Mouse (Mus musculus): ENCODE measurements at regions not wholly inside any gene's neighbourhood (a gene's known extent, or its start where the extent isn't known, plus 50 kb on each side); places are given as distances from the start of the nearest gene placed in this dataset.
"Not testable (repeated sequence)": the region's sequence is repeated elsewhere in the genome, so short reads cannot be mapped to it uniquely, and the experiment has no call there.

DNA sequence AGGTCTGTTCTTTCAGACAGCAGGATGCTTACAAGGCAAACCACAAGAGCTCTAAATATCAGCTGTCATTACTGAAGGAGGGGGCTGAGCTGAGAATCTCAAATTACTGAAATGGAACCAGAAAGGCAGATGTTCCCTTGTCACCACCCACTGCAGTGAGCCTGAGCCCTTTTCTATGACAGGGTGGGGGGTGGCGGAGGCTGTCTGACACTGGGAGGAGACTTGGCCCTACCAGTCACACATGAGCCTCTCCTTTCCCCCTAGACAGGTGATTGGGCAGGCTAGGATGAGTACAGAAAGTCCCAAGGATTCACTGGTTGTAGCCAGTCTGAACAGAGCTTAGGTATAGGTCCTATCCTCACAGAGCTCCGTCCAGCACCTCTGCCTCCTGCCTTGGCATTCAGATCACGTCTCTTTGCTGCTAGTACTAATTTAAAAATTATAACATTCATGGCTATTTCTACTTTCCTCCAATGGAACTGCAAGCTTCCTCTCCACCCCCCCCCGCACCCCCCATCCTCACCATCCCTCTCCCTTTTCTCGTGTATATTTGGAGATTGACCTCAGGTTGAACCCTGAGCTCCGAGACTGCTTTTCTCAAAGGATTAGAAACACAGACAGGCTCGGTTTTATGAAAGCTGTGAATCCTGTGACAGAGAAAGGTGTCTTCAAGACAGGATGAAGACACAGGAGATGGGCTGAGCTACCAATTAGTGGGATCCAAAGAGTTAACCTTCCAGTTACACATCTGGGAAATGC, 590.2 kb upstream of the Sox11 start:
- Histone ChIP-seq H3K27ac (ENCODE audit: low read depth) (peak overlapping the region; percentile 33; the same call in 1 of the 2 replicates), H3K9ac (ENCODE audit: low read length) (no peak overlapping the region), H3K4me2 (ENCODE audit: low read length) (no peak overlapping the region), H3K27me3 (replicated peaks; ENCODE audit: control insufficient read depth, insufficient read depth, low read length) (no peaks in the 10 kb centered on the region), H3K9me3 (ENCODE audit: control insufficient read depth, low read length) (no peaks in the 10 kb centered on the region), H3K4me3 (ENCODE audit: low read depth, low read length) (no peak overlapping the region), H3K36me3 (ENCODE audit: control insufficient read depth, insufficient read depth, low read length) (no peaks in the 10 kb centered on the region), H3K4me1 (replicated peaks; ENCODE audit: control insufficient read depth, insufficient read depth, low read length) (peaks cover 18% of the 10 kb centered on the region; the same call in 1 of the 2 replicates)
- no peak for ATAC-seq (replicated peaks; ENCODE audit: low FRiP score, low TSS enrichment, low read depth)
- WGBS, result 21% methylated on average over 7 of the region's 7 CpGs
- peak; percentile 56 for DNase-seq (ENCODE audit: low spot score)

DNA sequence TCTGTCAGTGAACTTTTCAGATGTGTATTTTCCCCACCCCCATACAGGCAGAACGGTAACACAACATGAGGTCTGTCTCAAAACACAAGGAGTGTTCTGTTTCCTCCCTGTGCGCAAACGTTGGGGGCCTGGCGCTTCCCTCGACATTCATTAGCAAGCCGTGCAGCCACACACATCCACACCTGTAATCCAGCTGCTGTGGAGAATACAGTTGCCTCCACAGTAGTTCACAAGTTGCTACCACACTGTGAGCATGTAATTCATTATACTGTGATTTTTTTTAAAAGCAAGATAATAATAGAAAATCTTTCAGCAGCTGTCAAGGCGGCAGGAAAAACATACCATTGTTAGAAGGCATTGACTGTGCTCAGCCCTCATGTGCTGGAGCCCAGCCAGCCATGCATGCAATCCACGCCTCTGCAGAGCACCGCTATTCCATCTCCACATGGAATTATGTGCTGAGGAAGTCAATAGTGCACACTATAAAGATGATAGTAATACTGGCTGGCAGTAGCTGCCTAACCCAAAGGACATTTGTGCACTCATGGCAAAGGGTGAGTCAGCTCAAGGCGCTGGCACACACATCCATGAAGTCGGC, 586.1 kb upstream of the Sox11 start:
- WGBS, result 32% methylated on average over 11 of the region's 11 CpGs

DNA sequence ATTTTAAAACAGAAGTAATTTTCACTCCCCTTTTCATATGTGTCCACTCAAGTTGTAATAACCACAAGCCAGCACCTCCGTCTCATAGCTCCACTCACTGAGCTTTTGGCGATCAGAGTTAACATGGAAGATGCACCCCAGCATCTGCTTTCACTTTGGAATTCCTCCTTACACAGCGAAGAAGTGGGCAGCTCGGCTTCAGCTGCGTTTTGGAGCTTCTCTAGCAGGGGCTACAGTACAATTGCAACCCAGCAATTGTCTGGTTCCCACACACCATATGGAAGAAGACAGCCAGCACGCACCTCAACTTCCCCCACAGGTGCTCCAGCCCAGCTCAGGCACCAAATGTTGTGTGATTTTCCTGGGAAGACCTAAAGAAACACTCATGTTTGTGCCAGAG, 584.4 kb upstream of the Sox11 start:
- Histone ChIP-seq H3K4me3 (ENCODE audit: low read depth, low read length) (no peak overlapping the region), H3K4me1 (replicated peaks; ENCODE audit: control insufficient read depth, insufficient read depth, low read length) (peaks cover 9% of the 10 kb centered on the region; the same call in 1 of the 2 replicates), H3K27ac (ENCODE audit: low read depth) (no peak overlapping the region), H3K36me3 (ENCODE audit: control insufficient read depth, insufficient read depth, low read length) (no peaks in the 10 kb centered on the region), H3K27me3 (replicated peaks; ENCODE audit: control insufficient read depth, insufficient read depth, low read length) (no peaks in the 10 kb centered on the region), H3K4me2 (ENCODE audit: low read length) (no peak overlapping the region), H3K9me3 (ENCODE audit: control insufficient read depth, low read length) (no peaks in the 10 kb centered on the region), H3K9ac (ENCODE audit: low read length) (no peak overlapping the region)
- ATAC-seq (replicated peaks; ENCODE audit: low FRiP score, low TSS enrichment, low read depth) (no peak), DNase-seq (ENCODE audit: low spot score) (no peak)
- WGBS, result 93% methylated on average over 6 of the region's 6 CpGs

More for the DNA sequence above, 586.1 kb upstream of the Sox11 start:
- H3K27me3 ChIP-seq (replicated peaks; ENCODE audit: control insufficient read depth, insufficient read depth, low read length), result no peaks in the 10 kb centered on the region
- no peaks in the 10 kb centered on the region for H3K36me3 ChIP-seq (ENCODE audit: control insufficient read depth, insufficient read depth, low read length)
- H3K9ac ChIP-seq (ENCODE audit: low read length), result no peak overlapping the region
- peaks cover 18% of the 10 kb centered on the region; the same call in 1 of the 2 replicates for H3K4me1 ChIP-seq (replicated peaks; ENCODE audit: control insufficient read depth, insufficient read depth, low read length)
- H3K9me3 ChIP-seq (ENCODE audit: control insufficient read depth, low read length), result no peaks in the 10 kb centered on the region
- H3K27ac ChIP-seq (ENCODE audit: low read depth), result no peak overlapping the region
- DNase-seq (ENCODE audit: low spot score), result no peak
- H3K4me3 ChIP-seq (ENCODE audit: low read depth, low read length), result no peak overlapping the region
- no peak overlapping the region for H3K4me2 ChIP-seq (ENCODE audit: low read length)
- no peak for ATAC-seq (replicated peaks; ENCODE audit: low FRiP score, low TSS enrichment, low read depth)

DNA sequence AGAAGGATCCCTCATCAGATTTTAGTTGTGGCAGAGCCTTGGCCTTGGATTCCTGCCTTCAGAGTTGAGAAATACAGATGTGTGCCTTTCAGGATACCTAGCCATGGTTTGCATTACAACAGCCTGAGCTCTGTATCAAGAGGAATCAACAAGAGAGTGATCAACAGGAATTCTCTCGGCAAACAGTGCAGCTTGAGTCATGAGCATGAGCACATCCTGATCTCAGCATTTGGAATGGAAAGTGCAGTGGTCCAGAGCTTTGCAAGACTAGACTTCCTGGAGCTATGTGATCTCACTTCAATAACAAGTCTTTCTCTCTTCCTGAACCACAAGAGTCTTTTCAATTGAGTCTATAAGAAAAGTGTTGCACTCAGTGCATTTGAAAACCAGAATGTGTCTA, 578.2 kb upstream of the Sox11 start:
- Histone ChIP-seq H3K4me2 (ENCODE audit: low read length) (no peak overlapping the region), H3K9me3 (ENCODE audit: control insufficient read depth, low read length) (no peaks in the 10 kb centered on the region), H3K36me3 (ENCODE audit: control insufficient read depth, insufficient read depth, low read length) (no peaks in the 10 kb centered on the region), H3K9ac (ENCODE audit: low read length) (no peak overlapping the region), H3K4me1 (replicated peaks; ENCODE audit: control insufficient read depth, insufficient read depth, low read length) (no peaks in the 10 kb centered on the region), H3K27me3 (replicated peaks; ENCODE audit: control insufficient read depth, insufficient read depth, low read length) (no peaks in the 10 kb centered on the region), H3K4me3 (ENCODE audit: low read depth, low read length) (no peak overlapping the region), H3K27ac (ENCODE audit: low read depth) (no peak overlapping the region)
- WGBS, result 70% methylated on average over 1 of the region's 1 CpGs
- ATAC-seq (replicated peaks; ENCODE audit: low FRiP score, low TSS enrichment, low read depth), result no peak
- no peak for DNase-seq (ENCODE audit: low spot score)

DNA sequence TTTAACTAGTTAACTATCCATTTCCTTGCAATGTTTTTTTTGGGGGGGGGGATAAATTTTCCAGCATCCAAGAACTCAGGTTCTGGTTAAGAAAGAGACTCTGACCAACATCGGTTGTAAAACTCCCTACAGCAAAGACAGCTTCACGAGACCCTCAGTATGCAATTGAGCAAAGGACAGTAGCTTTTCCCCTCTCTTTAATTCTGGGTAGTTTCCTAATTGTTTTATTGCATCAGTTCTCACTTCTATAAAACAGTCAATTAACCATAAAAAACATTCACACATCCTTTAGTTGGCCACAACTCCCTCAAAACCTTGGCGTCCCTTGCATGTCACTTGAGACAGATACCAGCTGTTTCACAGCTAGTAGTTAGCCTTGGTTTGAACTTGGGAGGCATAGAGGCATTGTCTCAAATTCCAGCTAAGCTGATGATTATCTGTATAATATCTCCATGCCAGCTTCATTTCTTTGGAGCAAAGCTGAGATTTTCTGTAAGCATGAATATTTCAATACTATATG, 574.1 kb upstream of the Sox11 start:
- DNase-seq (ENCODE audit: low spot score) (no peak), ATAC-seq (replicated peaks; ENCODE audit: low FRiP score, low TSS enrichment, low read depth) (no peak)
- no peak overlapping the region for H3K4me2 ChIP-seq (ENCODE audit: low read length)
- H3K27me3 ChIP-seq (replicated peaks; ENCODE audit: control insufficient read depth, insufficient read depth, low read length), result no peaks in the 10 kb centered on the region
- H3K9ac ChIP-seq (ENCODE audit: low read length), result no peak overlapping the region
- H3K4me1 ChIP-seq (replicated peaks; ENCODE audit: control insufficient read depth, insufficient read depth, low read length), result no peaks in the 10 kb centered on the region
- no peak overlapping the region for H3K27ac ChIP-seq (ENCODE audit: low read depth)
- H3K9me3 ChIP-seq (ENCODE audit: control insufficient read depth, low read length), result no peaks in the 10 kb centered on the region
- WGBS, result 44% methylated on average over 3 of the region's 3 CpGs
- no peak overlapping the region for H3K4me3 ChIP-seq (ENCODE audit: low read depth, low read length)
- no peaks in the 10 kb centered on the region for H3K36me3 ChIP-seq (ENCODE audit: control insufficient read depth, insufficient read depth, low read length)

DNA sequence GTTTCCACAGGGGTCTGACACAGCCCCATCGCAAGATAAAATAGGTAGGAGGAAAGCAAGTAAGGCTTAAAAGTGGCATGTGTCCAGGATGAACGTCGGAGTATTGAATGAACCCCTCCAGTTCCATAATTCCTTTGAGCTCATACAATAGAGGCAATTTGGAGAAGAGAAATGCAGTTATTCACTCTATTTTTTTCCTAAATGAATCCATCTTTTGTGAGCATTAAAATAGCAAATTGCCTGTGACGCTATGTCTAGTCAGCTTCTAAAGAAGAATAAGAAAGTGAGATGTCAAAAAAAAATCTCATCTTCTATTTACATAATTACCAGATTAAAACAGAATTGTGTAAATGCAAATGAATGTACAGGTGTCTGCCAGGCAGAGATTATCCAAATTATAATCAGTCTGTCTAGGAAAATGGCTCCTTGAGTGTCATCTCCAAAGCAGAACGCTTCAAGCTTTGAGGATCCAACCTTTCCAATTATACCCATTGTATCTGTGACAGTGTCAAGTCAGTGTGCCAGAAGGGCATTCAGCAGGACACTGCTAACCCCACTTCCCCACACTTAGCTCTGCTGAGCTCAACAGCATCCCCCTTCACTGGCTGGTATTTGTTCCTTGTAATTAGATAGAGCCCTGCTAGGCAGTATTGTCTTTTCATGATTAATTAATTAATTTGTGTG, 567.2 kb upstream of the Sox11 start:
- WGBS, result 90% methylated on average over 5 of the region's 5 CpGs
- no peaks in the 10 kb centered on the region for H3K4me1 ChIP-seq (replicated peaks; ENCODE audit: control insufficient read depth, insufficient read depth, low read length)
- no peak for DNase-seq (ENCODE audit: low spot score)

DNA sequence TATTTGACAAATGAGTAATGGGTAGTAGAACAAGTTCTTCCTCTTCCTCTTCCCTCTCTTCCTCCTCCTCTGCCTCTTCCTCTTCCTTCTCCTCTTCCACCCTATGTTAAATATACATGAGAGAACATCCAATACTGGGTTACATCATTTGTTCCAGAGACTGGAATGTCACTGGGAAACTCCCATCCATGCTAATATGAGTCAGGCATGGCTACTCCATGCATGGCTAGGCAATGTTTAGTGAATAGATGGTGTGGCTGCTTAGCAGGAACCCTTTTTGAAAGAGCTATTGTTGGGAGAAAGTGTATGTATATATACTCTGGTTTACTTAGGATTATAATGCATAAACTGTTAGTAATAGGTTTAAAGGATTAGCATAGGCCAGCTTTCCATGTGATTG, 554.3 kb upstream of the Sox11 start:
- not testable (repeated sequence) for H3K36me3 ChIP-seq (ENCODE audit: control insufficient read depth, insufficient read depth, low read length)

More for the DNA sequence above, 567.2 kb upstream of the Sox11 start:
- Histone ChIP-seq H3K27ac (ENCODE audit: low read depth) (no peak overlapping the region), H3K9me3 (ENCODE audit: control insufficient read depth, low read length) (no peaks in the 10 kb centered on the region), H3K36me3 (ENCODE audit: control insufficient read depth, insufficient read depth, low read length) (no peaks in the 10 kb centered on the region), H3K27me3 (replicated peaks; ENCODE audit: control insufficient read depth, insufficient read depth, low read length) (no peaks in the 10 kb centered on the region), H3K4me3 (ENCODE audit: low read depth, low read length) (no peak overlapping the region), H3K4me2 (ENCODE audit: low read length) (no peak overlapping the region), H3K9ac (ENCODE audit: low read length) (no peak overlapping the region)
- ATAC-seq (replicated peaks; ENCODE audit: low FRiP score, low TSS enrichment, low read depth), result no peak

DNA sequence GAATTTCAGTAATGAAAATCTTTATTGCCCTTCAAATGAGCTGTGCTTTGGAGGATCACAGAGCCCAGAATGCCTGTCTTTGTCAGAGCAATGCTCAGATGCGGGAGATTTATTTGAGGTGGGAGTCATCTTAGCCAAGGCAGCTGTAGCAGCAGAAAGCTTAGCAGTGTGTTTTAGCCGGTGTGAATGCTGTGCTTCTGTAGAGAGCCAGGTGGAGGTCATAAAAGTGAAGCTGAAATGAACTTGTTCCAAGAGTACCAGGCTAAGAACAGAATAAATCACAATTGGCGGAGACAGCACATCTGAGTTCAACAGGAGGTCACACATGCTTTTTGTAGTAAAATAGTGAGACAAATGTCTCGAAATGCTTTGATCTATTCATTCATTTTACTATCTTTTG, 539.3 kb upstream of the Sox11 start:
- no peaks in the 10 kb centered on the region for H3K36me3 ChIP-seq (ENCODE audit: control insufficient read depth, insufficient read depth, low read length)
- H3K9ac ChIP-seq (ENCODE audit: low read length), result no peak overlapping the region
- H3K4me1 ChIP-seq (replicated peaks; ENCODE audit: control insufficient read depth, insufficient read depth, low read length), result no peaks in the 10 kb centered on the region
- no peaks in the 10 kb centered on the region for H3K9me3 ChIP-seq (ENCODE audit: control insufficient read depth, low read length)
- H3K27ac ChIP-seq (ENCODE audit: low read depth), result no peak overlapping the region
- WGBS, result 23% methylated on average over 4 of the region's 4 CpGs
- H3K4me2 ChIP-seq (ENCODE audit: low read length), result no peak overlapping the region
- H3K4me3 ChIP-seq (ENCODE audit: low read depth, low read length), result no peak overlapping the region
- no peak for ATAC-seq (replicated peaks; ENCODE audit: low FRiP score, low TSS enrichment, low read depth)
- H3K27me3 ChIP-seq (replicated peaks; ENCODE audit: control insufficient read depth, insufficient read depth, low read length), result no peaks in the 10 kb centered on the region
- DNase-seq (ENCODE audit: low spot score), result peak; percentile 52

More for the DNA sequence above, 554.3 kb upstream of the Sox11 start:
- not testable (repeated sequence) for ATAC-seq (replicated peaks; ENCODE audit: low FRiP score, low TSS enrichment, low read depth); H3K9me3 ChIP-seq (ENCODE audit: control insufficient read depth, low read length); H3K27me3 ChIP-seq (replicated peaks; ENCODE audit: control insufficient read depth, insufficient read depth, low read length); H3K4me2 ChIP-seq (ENCODE audit: low read length); H3K27ac ChIP-seq (ENCODE audit: low read depth); H3K4me1 ChIP-seq (replicated peaks; ENCODE audit: control insufficient read depth, insufficient read depth, low read length); DNase-seq (ENCODE audit: low spot score); H3K4me3 ChIP-seq (ENCODE audit: low read depth, low read length); H3K9ac ChIP-seq (ENCODE audit: low read length)

All from intestine, embryonic 14.5 days (tissue).